Mouse (Mus musculus): ENCODE measurements at regions not wholly inside any gene's neighbourhood (a gene's known extent, or its start where the extent isn't known, plus 50 kb on each side); places are given as distances from the start of the nearest gene placed in this dataset.

DNA sequence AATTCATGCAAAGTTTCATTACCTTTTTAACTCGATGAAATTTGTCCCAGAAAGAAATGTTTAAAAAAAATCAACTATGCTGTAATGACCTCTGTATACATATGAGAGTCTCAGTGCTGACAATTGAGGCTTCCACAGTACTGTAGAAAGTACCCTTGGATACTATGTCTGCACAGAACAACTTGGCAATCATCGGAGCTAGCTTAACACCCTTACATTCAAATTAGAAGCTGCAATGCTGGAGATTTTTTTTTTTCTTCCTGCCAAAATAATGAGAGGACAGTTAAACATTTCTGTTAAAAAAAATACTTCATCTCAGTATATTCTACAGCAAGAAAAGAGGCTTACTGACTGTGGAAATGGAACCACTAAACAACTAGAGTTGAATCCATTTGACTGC, 452.1 kb upstream of the Cntn6 start:
- no peak for DNase-seq

DNA sequence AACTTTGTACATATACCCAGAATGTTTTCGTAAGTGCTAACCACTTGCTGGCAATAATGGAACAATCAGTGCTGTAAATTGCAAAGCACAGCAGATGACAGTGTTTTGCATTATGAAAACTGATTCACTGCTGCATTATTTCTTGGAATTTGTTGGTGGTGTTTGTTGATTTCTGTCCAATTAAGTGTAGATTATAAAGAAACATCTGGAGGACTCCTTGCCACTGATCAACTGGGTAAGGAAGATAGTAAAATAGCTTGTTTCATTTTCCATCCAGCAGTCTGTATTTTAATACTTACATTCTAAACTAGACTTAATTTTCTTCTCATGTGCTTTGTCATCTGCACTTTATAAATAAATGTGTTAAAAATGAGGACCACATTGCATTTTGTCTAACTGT, 436.6 kb upstream of the Cntn6 start:
- no peak for DNase-seq

DNA sequence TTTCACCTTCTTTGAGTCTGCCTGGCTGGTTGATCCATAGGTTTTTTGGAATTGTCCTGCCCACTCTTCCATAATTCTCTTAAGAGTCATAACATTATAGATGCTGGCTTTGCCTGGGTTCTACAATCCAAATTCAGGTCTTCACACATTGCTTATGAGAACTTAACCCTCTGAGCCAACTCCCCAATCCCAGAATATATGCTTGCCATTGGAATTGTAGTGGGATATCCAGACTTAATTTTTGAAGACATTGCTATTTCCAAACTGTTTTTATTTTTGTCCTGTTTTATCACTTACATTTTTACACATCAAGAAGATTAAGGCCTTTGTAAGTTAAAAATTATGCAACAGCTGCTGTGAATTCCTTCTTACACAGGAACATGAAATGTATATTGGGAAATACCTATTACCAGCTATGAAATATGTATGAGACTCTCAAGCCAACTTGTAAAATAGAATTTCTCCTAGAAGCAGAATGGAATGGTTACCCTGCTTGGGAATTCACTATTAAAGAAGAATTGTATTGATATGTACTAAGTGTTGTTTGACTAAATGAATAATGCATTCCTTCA, 430.8 kb upstream of the Cntn6 start:
- no peak for DNase-seq

DNA sequence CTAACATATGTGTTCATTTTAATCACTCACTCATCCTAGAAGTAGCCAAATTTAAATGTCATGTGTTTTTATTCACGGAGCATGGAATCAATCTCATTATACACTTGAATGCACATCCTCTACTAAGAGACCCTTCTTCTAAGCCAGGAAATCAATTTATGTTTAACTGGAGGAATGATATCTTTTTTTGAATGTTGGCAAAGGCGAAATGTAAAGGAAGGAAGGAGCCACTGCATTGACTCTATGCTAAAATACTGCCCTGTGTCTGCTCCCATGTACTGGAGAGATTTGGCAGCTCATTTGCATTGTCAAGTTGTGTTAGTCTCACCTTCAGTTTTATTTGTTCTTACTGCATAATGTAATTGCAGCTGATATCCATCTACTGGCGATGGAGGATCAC, 412.0 kb upstream of the Cntn6 start:
- DNase-seq, result no peak

DNA sequence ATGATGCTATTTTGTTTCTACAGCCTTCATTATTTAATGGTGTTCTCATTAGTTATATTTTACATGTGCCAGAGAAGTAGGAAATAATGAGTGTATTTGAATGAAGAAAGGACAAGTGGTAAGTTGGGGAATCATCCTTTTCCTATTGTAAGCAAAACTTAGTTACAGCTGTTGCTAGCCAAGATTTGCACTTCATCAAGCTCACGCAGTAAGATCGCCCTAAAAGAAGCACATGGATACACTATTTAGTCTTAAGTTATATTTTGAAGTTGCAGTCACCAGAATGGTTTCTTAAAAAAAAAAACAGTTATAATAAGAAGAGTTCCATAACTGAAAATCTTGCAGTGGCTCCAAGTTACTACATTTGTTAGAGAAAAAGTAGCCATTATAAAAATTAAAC, 410.3 kb upstream of the Cntn6 start:
- DNase-seq, result no peak

DNA sequence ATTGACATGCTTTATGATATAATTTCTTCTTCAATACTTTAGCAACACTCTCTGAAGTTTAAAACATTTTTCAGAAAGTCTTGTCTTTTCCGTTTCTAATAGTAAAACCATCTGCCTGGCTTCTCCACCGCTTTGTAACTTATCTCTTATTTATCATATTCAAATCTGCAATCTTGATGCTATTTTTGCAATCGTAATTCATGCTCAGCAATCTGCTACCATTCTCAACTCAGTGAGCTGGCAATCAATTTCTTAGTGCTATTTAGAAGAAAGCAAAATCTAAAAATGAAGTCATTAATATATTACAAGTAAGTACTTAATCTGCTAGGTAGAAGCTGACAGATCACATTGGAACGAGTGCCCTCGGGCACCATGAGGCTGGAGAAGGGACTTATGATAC, 384.2 kb upstream of the Cntn6 start:
- DNase-seq, result no peak

Measured in kidney, postnatal 4 days (tissue).